Mouse (Mus musculus) midbrain, embryonic 13.5 days (tissue): ENCODE results near the gene Gm34653. TPM values are rescaled to one million over a fixed set of nuclear protein-coding genes. Genes with fewer than 3 reads are reported as not detected.

ENCODE experiments used
- ATAC-seq: fragments of 200-750 bp; cut with Nextera tagmentation; 2 replicates; pipeline ENCODE4 v1.8.0; 2017; ENCODE audit warnings: mild to moderate bottlenecking, moderate TSS enrichment, moderate library complexity
- H3K27ac ChIP-seq: fragments of 300-500 bp; sonication (generic); 2 replicates; pipeline ENCODE4 v1.5.1; 2015; ENCODE audit warnings: inconsistent platforms, mild to moderate bottlenecking, moderate library complexity
- H3K27me3 ChIP-seq: fragments of 300-500 bp; sonication (generic); 2 replicates; pipeline ENCODE4 v1.6.1; 2015; ENCODE audit warnings: mild to moderate bottlenecking, inconsistent platforms
- H3K36me3 ChIP-seq: fragments of 300-500 bp; sonication (generic); 2 replicates; pipeline ENCODE4 v1.6.1; 2015; ENCODE audit warnings: mild to moderate bottlenecking, inconsistent platforms
- H3K4me1 ChIP-seq: fragments of 300-500 bp; sonication (generic); replicated peaks from 2 replicates; pipeline ENCODE4 v1.6.1; 2015; ENCODE audit warnings: inconsistent platforms
- H3K4me2 ChIP-seq: fragments of 300-500 bp; sonication (generic); replicated peaks from 2 replicates; pipeline ENCODE4 v1.6.1; 2015; ENCODE audit warnings: moderate library complexity, mild to moderate bottlenecking, inconsistent platforms
- H3K4me3 ChIP-seq: fragments of 300-500 bp; sonication (generic); replicated peaks from 2 replicates; pipeline ENCODE4 v1.5.1; 2015; ENCODE audit warnings: mild to moderate bottlenecking, inconsistent platforms
- H3K9ac ChIP-seq: fragments of 300-500 bp; sonication (generic); replicated peaks from 2 replicates; pipeline ENCODE4 v1.6.1; 2015; ENCODE audit warnings: mild to moderate bottlenecking, inconsistent platforms
- H3K9me3 ChIP-seq: fragments of 300-500 bp; sonication (generic); 2 replicates; pipeline ENCODE4 v1.6.1; 2016; ENCODE audit warnings: mild to moderate bottlenecking, inconsistent platforms
- WGBS: fragments of 180-500 bp; shearing (Covaris S2); methylation state at CpG from one replicate; pipeline ENCODE4 v1.1.7; 2015; 5-methylcytosine and 5-hydroxymethylcytosine counted together
- polyA plus RNA-seq: library from polyadenylated mRNA; unstranded; fragments of >200 nt; fragmentation: Nextera tagmentation; extraction: Ambion mirVana; gene quantifications from 2 replicates; pipeline ENCODE4 v1.2.1, GENCODE M21; 2015

Gene Gm34653
- polyA plus RNA-seq, 1 experiment from 2014 or later = 0.19 TPM

DNA sequence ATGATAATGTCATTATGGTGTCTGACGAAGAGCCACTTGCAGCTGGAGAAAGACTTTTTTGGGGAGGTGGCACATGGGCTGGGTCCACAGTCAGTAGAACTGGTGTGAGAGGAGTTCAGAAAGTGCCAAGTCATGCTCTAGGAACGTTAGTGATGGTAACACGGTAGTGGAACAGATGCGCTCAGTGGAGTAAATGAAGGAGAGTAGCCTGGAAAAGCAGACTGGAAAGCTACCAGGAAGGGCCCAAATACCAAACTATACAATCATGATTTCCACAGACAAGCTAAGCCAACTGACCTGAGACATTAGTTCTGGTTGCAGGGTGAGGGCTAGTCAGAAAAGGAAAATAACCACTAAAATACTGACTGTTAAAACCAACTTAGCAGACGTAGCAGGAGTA is 36.9 kb downstream of the Gm34653 start:
- Histone ChIP-seq H3K27me3 (peaks cover 25% of the 10 kb centered on the region), H3K9me3 (no peaks in the 10 kb centered on the region), H3K4me1 (peaks cover 42% of the 10 kb centered on the region), H3K27ac (no peak overlapping the region), H3K4me2 (peak overlapping the region; percentile 67), H3K36me3 (peaks cover 11% of the 10 kb centered on the region), H3K4me3 (peak overlapping the region; percentile 89), H3K9ac (peak overlapping the region; percentile 89)
- no peak for ATAC-seq
- 45% methylated on average over 5 of the region's 5 CpGs for WGBS

GRCm38 (mm10) chr2:34870520-34871474 is 38.0 kb downstream of the Gm34653 start:
- under 1% methylated on average over 67 of the region's 67 CpGs for WGBS
- Histone ChIP-seq H3K4me1 (peaks cover 43% of the 10 kb centered on the region), H3K27ac (peak overlapping the region; percentile 90)

GRCm38 (mm10) chr2:34874271-34874670 is 41.5 kb downstream of the Gm34653 start, which contains the start of gene Cutal:
Gene Cutal (plus strand): TSS chr2:34874396.
- H3K4me3 ChIP-seq = peak within 1 kb of the TSS; percentile 15
- peaks cover 54% of the 10 kb centered on the region for H3K27me3 ChIP-seq
- peak within 1 kb of the TSS; percentile 36 for H3K9ac ChIP-seq
- no peaks in the 10 kb centered on the region for H3K9me3 ChIP-seq
- WGBS = 3% methylated on average over 14 of the region's 14 CpGs
- peak within 1 kb of the TSS; percentile 36 for H3K4me2 ChIP-seq
- H3K4me1 ChIP-seq = peaks cover 22% of the 10 kb centered on the region
- no peaks in the 10 kb centered on the region for H3K36me3 ChIP-seq
- H3K27ac ChIP-seq = no peak within 1 kb of the TSS
- ATAC-seq = no peak

More at GRCm38 (mm10) chr2:34870520-34871474, 38.0 kb downstream of the Gm34653 start:
- Histone ChIP-seq H3K27me3 (peaks cover 32% of the 10 kb centered on the region), H3K36me3 (peaks cover 3% of the 10 kb centered on the region; the same call in 1 of the 2 replicates), H3K4me2 (peak overlapping the region; percentile 67), H3K9me3 (no peaks in the 10 kb centered on the region), H3K4me3 (peak overlapping the region; percentile 89), H3K9ac (peak overlapping the region; percentile 89)
- ATAC-seq = peak; percentile 99

GRCm38 (mm10) chr2:34874816-34875345 is 42.1 kb downstream of the Gm34653 start, which contains the start of gene Psmd5:
Gene Psmd5 (minus strand): TSS chr2:34874968.
- H3K27me3 ChIP-seq = peaks cover 54% of the 10 kb centered on the region
- ATAC-seq = no peak
- no peak within 1 kb of the TSS for H3K27ac ChIP-seq
- H3K36me3 ChIP-seq = no peaks in the 10 kb centered on the region
- H3K4me2 ChIP-seq = peak within 1 kb of the TSS; percentile 36
- H3K9me3 ChIP-seq = no peaks in the 10 kb centered on the region
- H3K4me3 ChIP-seq = peak within 1 kb of the TSS; percentile 15
- H3K9ac ChIP-seq = peak within 1 kb of the TSS; percentile 36
- 12% methylated on average over 8 of the region's 8 CpGs for WGBS
- peaks cover 15% of the 10 kb centered on the region for H3K4me1 ChIP-seq

- no peak for ATAC-seq
These were observed 47.2 kb downstream of the Gm34653 start for GRCm38 (mm10) chr2:34880054-34880453.

DNA sequence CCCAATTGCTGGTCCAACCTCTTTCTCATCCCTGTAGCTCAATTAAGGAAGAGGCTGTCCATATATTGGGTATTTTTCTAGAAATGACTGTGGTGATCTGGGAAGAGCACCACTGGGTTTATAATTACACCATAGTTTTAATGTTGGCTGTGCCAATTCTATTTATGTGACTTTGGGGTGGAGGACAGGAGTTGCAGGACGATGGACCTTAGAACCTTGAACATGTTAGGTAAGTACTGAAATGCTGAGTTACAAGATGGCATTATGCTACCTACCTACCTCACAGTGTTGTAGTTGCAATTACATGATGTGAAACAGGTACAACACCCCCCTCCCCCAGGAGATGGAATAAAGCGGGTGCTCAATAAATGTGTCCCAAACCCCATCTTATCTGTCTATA is 50.0 kb downstream of the Gm34653 start:
- 99% methylated on average over 2 of the region's 2 CpGs for WGBS
- H3K27me3 ChIP-seq = peaks cover 6% of the 10 kb centered on the region; the same call in 1 of the 2 replicates
- no peak overlapping the region for H3K27ac ChIP-seq
- no peak overlapping the region for H3K4me2 ChIP-seq
- no peaks in the 10 kb centered on the region for H3K4me1 ChIP-seq
- H3K4me3 ChIP-seq = no peak overlapping the region
- no peak overlapping the region for H3K9ac ChIP-seq
- ATAC-seq = no peak
- no peaks in the 10 kb centered on the region for H3K9me3 ChIP-seq
- no peaks in the 10 kb centered on the region for H3K36me3 ChIP-seq

More at GRCm38 (mm10) chr2:34880054-34880453, 47.2 kb downstream of the Gm34653 start:
- Histone ChIP-seq H3K4me2 (no peak overlapping the region), H3K36me3 (no peaks in the 10 kb centered on the region), H3K9ac (no peak overlapping the region), H3K4me1 (no peaks in the 10 kb centered on the region), H3K27me3 (peaks cover 26% of the 10 kb centered on the region), H3K27ac (no peak overlapping the region), H3K4me3 (no peak overlapping the region), H3K9me3 (no peaks in the 10 kb centered on the region)
- 89% methylated on average over 10 of the region's 10 CpGs for WGBS

GRCm38 (mm10) chr2:34883190-34883589 is 50.4 kb downstream of the Gm34653 start:
- Histone ChIP-seq H3K4me2 (no peak overlapping the region), H3K27me3 (0 out of 2 replicates have a peak, but pooled peaks cover 2% of the 10 kb centered on the region), H3K9me3 (no peaks in the 10 kb centered on the region), H3K36me3 (no peaks in the 10 kb centered on the region), H3K4me1 (no peaks in the 10 kb centered on the region), H3K27ac (no peak overlapping the region), H3K4me3 (no peak overlapping the region), H3K9ac (no peak overlapping the region)
- no peak for ATAC-seq
- 65% methylated on average over 5 of the region's 5 CpGs for WGBS

DNA sequence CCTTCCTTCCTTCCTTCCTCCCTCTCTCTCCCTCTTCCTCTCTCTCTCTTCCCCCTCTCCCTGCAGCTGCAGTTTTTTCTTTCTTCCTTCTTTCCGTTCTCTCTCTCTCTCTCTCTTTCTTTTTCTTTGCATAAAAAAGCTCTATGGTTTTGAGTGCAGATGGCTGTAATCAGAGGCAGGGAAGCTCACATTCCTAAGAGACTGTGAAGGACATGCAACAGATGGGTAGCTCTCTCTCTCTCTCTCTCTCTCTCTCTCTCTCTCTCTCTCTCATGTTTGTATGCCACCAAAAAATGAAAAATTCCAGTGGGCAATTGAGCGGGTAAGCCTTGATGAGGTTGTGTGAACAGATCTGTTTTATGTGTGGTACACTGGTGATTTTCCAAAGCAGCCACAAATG is 51.4 kb downstream of the Gm34653 start:
- H3K9ac ChIP-seq = no peak overlapping the region
- no peaks in the 10 kb centered on the region for H3K27me3 ChIP-seq
- 83% methylated on average over 2 of the region's 2 CpGs for WGBS
- H3K4me1 ChIP-seq = no peaks in the 10 kb centered on the region
- ATAC-seq = no peak
- no peak overlapping the region for H3K27ac ChIP-seq
- no peaks in the 10 kb centered on the region for H3K36me3 ChIP-seq
- no peak overlapping the region for H3K4me2 ChIP-seq
- H3K4me3 ChIP-seq = no peak overlapping the region
- no peaks in the 10 kb centered on the region for H3K9me3 ChIP-seq

Other genes with a start within 250 kb of the Gm34653 start
- gene Gapvd1, start 77.8 kb upstream of the Gm34653 start, polyA plus RNA-seq = 123 and 126 TPM in 2 replicates
- 464 and 489 TPM in 2 replicates for gene Hspa5, start 61.0 kb upstream of the Gm34653 start, polyA plus RNA-seq
- 21.8 and 22.7 TPM in 2 replicates for gene Rabepk, start 33.1 kb upstream of the Gm34653 start, polyA plus RNA-seq
- 80.4 and 88.8 TPM in 2 replicates for gene Fbxw2, start 6.7 kb upstream of the Gm34653 start, polyA plus RNA-seq
- 0.28 and 0.39 TPM in 2 replicates for gene Cutal, start 41.4 kb downstream of the Gm34653 start, polyA plus RNA-seq
- gene Psmd5, start 42.0 kb downstream of the Gm34653 start, polyA plus RNA-seq = 104 and 110 TPM in 2 replicates
- gene Phf19, start 81.0 kb downstream of the Gm34653 start, polyA plus RNA-seq = 1.2 and 2.2 TPM in 2 replicates
- gene Traf1, start 128.8 kb downstream of the Gm34653 start, polyA plus RNA-seq = 0.59 and 0.79 TPM in 2 replicates
- 0.58 and 0.97 TPM in 2 replicates for gene Hc, start 228.4 kb downstream of the Gm34653 start, polyA plus RNA-seq